Mouse (Mus musculus): ENCODE data around the gene Igf1r.

- TF ChIP-seq TAL1 (conservative IDR thresholded peaks at IDR 0.05; ENCODE audit: low read depth, low read length) (no peak), GATA1 (IDR thresholded peaks at IDR 0.05; ENCODE audit: borderline replicate concordance, low read length) (no peak), CTCF (IDR thresholded peaks at IDR 0.05; ENCODE audit: low read depth, low read length) (no peak)
Measured at GRCm38 (mm10) chr7:68071749-68072148, 119.1 kb downstream of the Igf1r start.
